Mouse (Mus musculus) cerebellum, adult 8-10 months (tissue): ENCODE measurements around the gene Vwa3a.

Source experiments
- DNase-seq: peaks from one replicate; pipeline ENCODE4 v3.0.0; 2022

Gene Vwa3a

GRCm38 (mm10) chr7:120839786-120840185 lies 100.7 kb downstream of the Vwa3a start:
- no peak for DNase-seq

GRCm38 (mm10) chr7:120842345-120843036 lies 103.4 kb downstream of the Vwa3a start, which contains the start of gene Eef2k:
TSS of gene Eef2k (plus strand) at chr7:120842831.
- peak; percentile 78 for DNase-seq

GRCm38 (mm10) chr7:120843037-120843621 lies 104.0 kb downstream of the Vwa3a start:
- peak; percentile 82 for DNase-seq

- DNase-seq = no peak
These were observed 104.8 kb downstream of the Vwa3a start for GRCm38 (mm10) chr7:120843852-120844435.

- no peak for DNase-seq
These were observed 105.6 kb downstream of the Vwa3a start for GRCm38 (mm10) chr7:120844689-120845088.

GRCm38 (mm10) chr7:120848831-120849512 lies 109.9 kb downstream of the Vwa3a start:
- no peak for DNase-seq

- DNase-seq = no peak
These were observed 111.0 kb downstream of the Vwa3a start for GRCm38 (mm10) chr7:120850165-120850564.
